Mouse (Mus musculus): Measurements from ENCODE around the gene Plcb4.

DNA sequence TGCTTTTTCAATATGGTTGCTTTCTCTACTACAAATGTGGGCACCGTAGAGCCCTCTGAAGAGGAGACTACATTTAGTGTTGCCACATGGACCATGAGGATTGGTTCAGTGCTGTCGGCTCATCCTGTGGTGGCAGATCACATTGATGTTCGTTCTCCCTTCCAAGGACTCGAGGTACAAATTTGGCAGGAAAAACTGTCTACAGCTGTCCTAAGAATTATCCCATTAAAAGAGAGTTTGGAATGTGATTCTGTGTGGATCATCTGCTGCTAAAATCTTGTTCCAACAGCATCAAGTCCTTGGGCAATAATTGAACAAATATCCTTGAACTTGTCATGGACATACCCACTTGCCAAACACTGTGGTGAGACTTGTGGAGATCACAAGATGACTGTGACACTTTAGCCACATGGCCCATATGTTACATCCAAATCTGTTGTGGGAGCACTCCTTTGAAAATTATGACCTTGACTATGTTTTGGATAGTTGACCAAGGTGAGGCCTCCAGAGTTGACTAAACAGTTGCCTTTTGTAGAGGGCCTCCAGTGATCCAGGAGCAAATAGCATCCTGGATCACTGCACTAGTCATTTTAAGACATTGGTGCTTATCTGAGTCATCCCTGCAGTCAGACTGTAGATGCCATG is 117.4 kb downstream of the Plcb4 start:
- no peak for TF ChIP-seq POLR2A (IDR thresholded peaks at IDR 0.05; ENCODE audit: borderline replicate concordance, extremely low read depth, low read depth, low read length)
- no peak for TF ChIP-seq CTCF (IDR thresholded peaks at IDR 0.05; ENCODE audit: insufficient read depth, low read length)
